Mouse (Mus musculus): ENCODE results near the gene Tasp1.
"Not testable (repeated sequence)": the region's sequence is repeated elsewhere in the genome, so short reads cannot be mapped to it uniquely, and the experiment has no call there.

Gene Tasp1

DNA sequence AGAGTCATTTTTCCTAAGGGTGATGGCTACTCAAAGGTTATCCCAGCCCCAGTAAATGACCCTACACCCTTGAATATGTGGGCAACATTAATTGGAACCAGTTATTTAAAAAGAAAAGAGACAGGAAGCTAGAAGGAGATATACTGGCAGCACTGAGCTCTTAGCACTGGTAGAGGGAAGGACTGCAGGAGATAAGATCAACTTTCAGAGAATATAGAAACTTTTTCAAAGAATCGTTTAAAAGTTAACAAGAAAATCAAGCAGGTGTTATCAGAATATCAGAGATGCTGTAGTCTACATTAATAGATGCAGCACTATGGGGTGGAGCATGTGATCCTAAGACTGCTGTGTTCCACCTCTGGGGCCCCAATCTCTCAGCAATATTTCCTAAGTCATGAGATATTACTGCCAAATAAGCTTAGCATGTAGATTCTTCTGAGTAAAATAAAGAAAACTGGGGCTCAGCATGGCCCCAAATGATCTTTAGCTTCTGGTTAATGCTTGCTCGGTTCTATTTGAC is 14.9 kb downstream of the Tasp1 start:
- no peak for DNase-seq

DNA sequence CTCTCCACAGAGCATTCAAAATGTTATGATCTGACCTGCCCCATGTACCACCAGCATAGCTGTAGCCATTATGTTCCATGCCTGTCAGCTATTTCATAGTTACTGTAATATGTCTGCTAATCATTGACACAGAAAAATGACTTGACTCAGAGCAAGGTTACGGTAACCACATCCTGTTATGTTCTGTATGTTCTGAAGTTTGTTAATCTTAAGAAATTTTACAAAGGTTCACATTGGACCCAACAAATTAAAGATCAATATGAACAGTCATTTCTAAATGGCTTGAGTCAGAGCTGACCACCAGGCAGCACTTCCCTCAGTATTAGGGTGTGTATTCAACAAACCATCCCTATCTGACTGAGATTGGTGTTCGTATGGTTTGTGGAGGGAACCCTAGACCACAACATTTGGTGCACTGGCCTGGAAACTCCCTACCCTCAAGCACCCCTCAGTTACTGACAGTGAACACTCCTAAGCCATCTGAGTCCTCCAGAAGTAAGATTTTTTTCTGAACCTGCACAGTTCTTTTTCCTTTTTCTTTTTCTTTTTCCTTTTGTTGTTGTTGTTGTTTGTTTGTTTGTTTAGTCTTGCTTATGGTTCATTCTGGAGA is 24.0 kb downstream of the Tasp1 start:
- peak; percentile 38 to 49 for DNase-seq

- DNase-seq: peak; percentile 56 to 66
Measured at GRCm38 (mm10) chr2:140042081-140042480, 24.5 kb downstream of the Tasp1 start.

GRCm38 (mm10) chr2:140037459-140037858 is 29.1 kb downstream of the Tasp1 start:
- DNase-seq: peak; percentile 43 to 59

- no peak for DNase-seq
Measured at GRCm38 (mm10) chr2:140036854-140037253, 29.8 kb downstream of the Tasp1 start.

DNA sequence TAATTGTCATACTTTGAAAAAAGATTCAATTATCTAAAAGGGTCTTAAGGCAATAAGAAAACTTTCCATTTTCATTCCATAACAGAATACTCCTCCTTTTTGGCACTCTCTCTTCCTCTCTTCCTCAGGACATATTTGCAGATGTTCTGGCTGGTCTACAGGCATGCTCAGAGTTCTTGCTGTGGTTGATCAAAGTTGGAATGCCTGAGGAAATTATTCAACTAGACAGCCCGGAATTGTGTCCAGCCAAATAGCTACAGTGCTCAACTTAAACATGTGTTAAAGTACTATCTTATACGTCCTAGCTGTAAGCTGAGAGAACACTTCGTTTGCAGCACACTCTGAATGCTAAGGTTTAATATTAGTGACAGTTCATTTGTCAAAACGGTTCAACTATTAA is 41.7 kb downstream of the Tasp1 start:
- no peak for DNase-seq

DNA sequence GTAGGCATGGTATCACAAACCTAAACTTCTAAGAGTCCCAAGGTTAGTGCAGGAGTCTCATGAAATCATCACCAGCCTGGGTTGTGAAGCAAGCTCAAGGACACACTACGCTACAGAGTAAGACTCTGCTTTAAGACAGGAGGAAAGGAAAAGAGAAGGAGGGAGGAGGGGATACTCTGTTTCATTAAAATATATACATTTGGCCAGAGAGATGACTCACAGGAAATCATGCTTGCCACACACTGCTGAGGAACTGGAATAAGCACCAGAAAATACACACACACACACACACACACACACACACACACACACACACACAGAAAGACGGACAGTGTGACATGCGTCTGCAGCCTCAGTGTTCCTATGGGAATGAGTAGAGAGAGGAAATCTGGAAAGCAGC is 59.2 kb downstream of the Tasp1 start:
- DNase-seq: no peak

DNA sequence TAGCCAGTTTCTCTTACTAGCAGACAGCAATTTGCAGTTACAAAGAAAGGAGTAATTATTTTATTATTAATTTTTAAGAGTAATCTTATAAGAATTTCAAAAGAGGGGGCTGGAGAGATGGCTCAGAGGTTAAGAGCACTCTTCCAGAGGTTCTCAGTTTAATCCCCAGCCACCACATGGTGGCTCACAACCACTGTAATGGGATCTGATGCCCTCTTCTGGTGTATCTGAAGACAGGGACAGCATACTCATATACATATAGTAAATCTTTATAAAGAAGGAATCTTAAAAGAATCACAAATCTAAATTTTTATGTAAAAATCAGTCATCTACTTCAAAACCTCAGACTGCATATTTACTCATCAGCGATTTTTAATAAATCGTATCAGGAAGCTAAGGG is 68.4 kb downstream of the Tasp1 start:
- no peak for DNase-seq

- DNase-seq: peak; percentile 21 to 33
Measured at GRCm38 (mm10) chr2:139989907-139990306, 76.7 kb downstream of the Tasp1 start.

DNA sequence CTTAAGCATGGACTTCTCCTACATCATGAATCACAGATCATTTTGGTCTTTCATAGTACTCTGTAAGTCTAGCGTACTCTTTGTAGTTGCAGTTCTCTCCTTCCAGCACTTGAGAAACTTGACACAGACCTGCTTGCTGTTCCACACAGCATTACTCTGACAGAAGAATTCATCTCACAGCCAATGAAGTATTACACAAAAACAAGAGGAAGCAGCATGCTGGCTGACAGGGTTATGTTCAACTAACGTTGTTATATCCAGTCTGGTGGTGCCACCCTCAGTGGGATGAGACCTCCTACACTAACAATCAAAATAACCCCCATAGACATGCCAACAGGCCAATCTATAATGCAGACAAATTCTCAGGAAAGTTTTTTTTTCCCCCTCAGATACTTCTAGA is 99.2 kb downstream of the Tasp1 start:
- DNase-seq: no peak

DNA sequence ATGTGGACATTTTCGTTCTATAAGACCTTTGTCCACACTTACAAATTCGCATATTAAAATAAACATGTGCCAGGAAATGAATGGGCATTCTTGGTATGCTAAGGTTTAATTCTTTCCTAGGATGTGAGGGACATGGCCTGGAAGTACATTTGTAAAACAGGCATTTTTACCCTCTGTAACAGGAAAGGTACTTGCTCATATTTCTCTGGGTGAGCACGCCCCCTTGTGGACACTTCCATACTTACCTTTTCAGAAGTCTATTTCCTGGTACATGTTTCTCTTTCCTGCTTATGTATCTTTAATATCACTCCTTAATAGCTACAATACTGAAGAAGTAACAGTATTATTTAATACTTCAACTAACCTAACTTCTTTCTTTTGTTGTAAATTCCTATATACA is 100.3 kb downstream of the Tasp1 start:
- peak; percentile 44 to 65 for DNase-seq

- DNase-seq: no peak
Measured at GRCm38 (mm10) chr2:139948843-139949242, 117.8 kb downstream of the Tasp1 start.

GRCm38 (mm10) chr2:139937581-139937980 is 129.0 kb downstream of the Tasp1 start:
- peak in 1 of 2 experiments; percentile 52 for DNase-seq

DNA sequence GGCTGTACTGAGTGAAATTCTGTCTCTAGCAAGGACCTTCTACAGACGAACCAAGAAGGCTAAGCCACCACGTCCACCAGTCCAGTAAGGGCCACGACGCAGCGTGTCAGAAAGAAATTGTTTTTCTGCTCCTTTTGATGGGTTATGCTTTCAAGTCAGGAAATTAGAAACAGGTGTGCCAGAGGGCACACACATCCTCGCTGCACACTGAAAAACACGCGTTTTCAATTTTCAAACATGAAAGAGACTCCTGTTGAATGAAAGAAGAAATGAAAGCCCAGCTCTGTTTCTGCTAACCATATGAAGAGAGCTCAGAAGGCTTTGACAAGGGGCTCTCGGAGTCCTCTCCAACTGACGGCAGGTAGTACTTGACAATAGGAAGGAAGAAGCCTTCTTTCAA is 132.0 kb downstream of the Tasp1 start:
- DNase-seq: peak; percentile 40 to 59

DNA sequence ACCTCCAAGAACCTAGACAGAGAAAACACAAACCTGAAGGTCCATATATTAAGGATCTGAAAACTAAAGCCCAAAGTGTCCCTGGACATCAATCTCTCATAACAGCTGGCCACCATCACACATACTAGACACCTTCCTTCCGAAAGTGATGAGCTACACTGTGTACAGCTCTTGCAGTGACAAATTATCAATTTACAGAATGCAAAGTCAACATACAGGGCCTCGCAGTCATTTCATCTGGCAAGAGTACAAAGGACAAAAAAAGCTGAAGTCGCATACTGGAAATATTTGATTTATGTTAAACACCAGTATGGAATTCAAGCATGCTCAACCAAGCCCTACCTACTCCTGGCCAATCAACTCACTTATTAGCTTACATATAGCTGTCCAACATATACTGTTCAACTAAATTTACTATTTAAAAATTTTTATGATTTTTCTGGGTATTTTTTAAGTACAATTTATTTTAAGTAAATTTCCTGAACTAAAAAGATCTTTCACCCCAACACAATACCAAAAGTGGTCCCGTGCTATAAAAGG is 132.5 kb downstream of the Tasp1 start:
- no peak for DNase-seq

- DNase-seq: no peak
Measured at GRCm38 (mm10) chr2:139932211-139932610, 134.4 kb downstream of the Tasp1 start.

DNA sequence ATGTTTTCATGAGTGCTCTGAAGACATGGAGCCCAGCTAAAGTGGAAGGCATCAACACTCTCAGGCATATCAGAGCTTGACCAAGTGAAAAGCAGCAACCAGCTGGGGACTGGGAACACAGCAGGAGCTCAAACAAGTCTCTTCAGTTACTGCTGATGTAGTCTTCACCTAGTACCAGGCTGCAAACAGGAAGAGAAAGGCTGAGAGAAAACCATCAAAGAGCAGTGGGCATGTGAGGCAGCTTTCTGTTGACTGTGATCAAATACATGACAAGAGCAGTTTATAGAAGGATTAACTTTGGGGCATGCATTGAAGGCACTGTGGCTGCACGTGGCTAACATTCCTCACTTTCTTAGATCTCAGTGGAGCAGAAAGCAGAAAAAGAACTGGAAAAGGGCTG is 141.7 kb downstream of the Tasp1 start:
- peak; percentile 43 to 54 for DNase-seq

DNA sequence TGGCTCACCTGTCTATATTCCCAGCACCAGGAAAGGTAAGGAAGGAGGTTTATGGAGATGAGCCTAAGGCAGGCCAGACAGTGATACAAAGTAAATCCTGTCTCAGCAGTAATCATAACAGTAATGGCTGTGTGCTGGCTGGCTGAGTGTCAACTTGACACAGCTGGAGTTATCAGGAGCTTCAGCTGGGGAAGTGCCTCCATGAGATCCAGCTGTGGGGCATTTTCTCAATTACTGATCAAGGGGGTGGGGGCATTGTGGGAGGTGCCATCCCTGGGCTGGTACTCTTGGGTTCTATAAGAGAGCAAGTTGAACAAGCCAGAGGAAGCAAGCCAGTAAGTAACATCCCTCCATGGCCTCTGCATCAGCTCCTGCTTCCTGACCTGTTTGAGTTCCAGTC is 145.2 kb downstream of the Tasp1 start:
- not testable (repeated sequence) for DNase-seq

DNA sequence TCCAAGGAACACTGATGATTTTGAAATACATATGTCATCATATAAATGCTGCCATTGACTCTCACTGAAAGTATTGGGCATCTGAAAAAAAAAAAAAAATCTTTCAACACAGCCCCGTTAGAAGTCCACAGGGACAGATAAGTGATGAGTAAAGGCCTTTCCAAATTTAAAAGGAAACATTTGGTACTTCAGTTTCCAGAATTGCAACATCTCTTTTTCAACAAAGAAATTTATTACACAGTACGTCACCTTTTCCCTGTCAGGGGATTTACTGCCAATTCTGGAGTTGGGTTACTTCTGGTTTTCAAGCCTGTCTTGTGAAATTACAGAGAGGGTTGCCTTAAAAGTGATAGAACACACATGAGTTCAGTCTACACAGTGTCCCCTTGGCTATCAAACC is 146.8 kb downstream of the Tasp1 start:
- DNase-seq: no peak

- no peak for DNase-seq
Measured at GRCm38 (mm10) chr2:139906441-139907157, 160.0 kb downstream of the Tasp1 start.

- no peak for DNase-seq
Measured at GRCm38 (mm10) chr2:139891405-139892089, 175.1 kb downstream of the Tasp1 start.

- no peak for DNase-seq
Measured at GRCm38 (mm10) chr2:139884264-139884637, 182.4 kb downstream of the Tasp1 start.

- no peak for DNase-seq
Measured at GRCm38 (mm10) chr2:139883581-139884263, 182.9 kb downstream of the Tasp1 start.

Measured in thymus, postnatal 36 days (tissue).